Mouse (Mus musculus): ENCODE results near the gene Plxna4. TPM values are rescaled to one million over a fixed set of nuclear protein-coding genes. Genes with fewer than 3 reads are reported as not detected.

Gene Plxna4
- polyA plus RNA-seq, 1 experiment = 0.36 TPM

- peaks cover 7% of the 10 kb centered on the region; the same call in 1 of the 2 replicates for H3K4me1 ChIP-seq (ENCODE audit: control insufficient read depth, insufficient read depth, insufficient read length, low read length)
- no peak overlapping the region for H3K27ac ChIP-seq (replicated peaks; ENCODE audit: low read depth, low read length)
- H3K4me3 ChIP-seq (ENCODE audit: insufficient read depth, low read depth, low read length) = no peak overlapping the region
Observed at GRCm38 (mm10) chr6:32384937-32385336, 203.1 kb downstream of the Plxna4 start.

DNA sequence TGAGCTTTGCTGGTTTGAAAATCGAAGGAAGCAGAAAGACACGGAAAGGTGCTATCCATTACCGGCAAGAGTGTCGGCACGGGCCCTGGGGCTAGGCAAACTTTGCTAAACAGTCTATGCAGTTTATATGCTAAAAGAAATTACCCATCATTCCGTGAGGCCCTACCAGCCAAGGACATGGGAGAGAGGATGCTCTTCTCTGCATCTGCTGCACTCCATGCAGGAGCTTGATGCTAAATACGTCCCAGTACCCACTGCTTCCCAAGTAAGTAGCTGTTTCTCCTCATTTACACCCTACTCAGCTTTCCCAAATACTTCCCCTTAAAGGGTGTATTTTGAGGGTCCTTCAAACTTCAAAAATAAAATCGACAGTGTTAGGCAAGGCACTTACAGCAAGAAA, 203.6 kb downstream of the Plxna4 start:
- Histone ChIP-seq H3K4me3 (ENCODE audit: insufficient read depth, low read depth, low read length) (no peak overlapping the region), H3K27ac (replicated peaks; ENCODE audit: low read depth, low read length) (no peak overlapping the region), H3K4me1 (ENCODE audit: control insufficient read depth, insufficient read depth, insufficient read length, low read length) (peaks cover 7% of the 10 kb centered on the region; the same call in 1 of the 2 replicates)

GRCm38 (mm10) chr6:32381516-32381915, 206.5 kb downstream of the Plxna4 start:
- H3K4me1 ChIP-seq (ENCODE audit: control insufficient read depth, insufficient read depth, insufficient read length, low read length) = no peaks in the 10 kb centered on the region
- H3K4me3 ChIP-seq (ENCODE audit: insufficient read depth, low read depth, low read length) = no peak overlapping the region
- H3K27ac ChIP-seq (replicated peaks; ENCODE audit: low read depth, low read length) = no peak overlapping the region

DNA sequence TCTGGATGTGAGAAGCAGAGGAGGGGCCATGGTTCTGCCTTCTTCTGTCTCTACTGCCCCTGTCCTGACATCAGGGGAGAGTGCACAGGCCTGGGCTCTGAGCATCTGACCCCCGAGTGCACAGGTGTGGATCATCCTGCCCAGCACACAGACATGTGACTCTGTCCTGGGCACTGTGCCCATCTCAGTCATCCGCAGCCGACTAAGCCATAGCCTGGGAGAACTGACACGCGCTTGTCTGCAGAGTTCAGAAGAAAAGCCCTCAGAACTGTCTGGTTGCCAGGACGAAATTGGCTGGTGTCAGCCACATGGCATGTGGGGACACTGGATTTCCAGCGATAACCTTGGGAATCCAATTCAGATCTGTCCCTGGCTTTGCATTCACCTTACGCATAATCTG, 210.8 kb downstream of the Plxna4 start:
- no peak overlapping the region for H3K4me3 ChIP-seq (ENCODE audit: insufficient read depth, low read depth, low read length)
- H3K4me1 ChIP-seq (ENCODE audit: control insufficient read depth, insufficient read depth, insufficient read length, low read length) = no peaks in the 10 kb centered on the region
- H3K27ac ChIP-seq (replicated peaks; ENCODE audit: low read depth, low read length) = no peak overlapping the region

DNA sequence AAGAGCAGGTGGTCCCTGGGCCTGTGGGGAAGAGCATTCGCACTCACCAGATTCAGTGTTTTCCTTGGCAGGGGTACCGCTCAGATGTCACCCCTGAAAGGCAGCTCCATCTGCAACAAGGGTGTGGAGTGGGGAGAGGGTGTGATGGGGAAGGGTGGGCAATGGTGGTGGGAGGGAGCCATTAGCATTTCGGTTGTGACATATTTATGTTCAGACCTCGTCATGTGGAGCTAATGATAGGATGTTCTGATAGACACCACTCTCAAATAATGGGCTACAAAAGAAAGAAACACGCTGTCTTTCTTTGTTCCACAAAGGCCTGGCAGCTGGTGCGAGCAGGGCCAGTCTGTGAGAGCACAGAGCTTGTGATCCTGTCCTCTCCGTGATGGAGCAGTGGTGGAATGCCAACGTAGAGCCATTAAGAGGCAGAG, 214.0 kb downstream of the Plxna4 start:
- H3K4me3 ChIP-seq (ENCODE audit: insufficient read depth, low read depth, low read length) = no peak overlapping the region
- no peak overlapping the region for H3K27ac ChIP-seq (replicated peaks; ENCODE audit: low read depth, low read length)
- H3K4me1 ChIP-seq (ENCODE audit: control insufficient read depth, insufficient read depth, insufficient read length, low read length) = no peaks in the 10 kb centered on the region

- Histone ChIP-seq H3K4me1 (ENCODE audit: control insufficient read depth, insufficient read depth, insufficient read length, low read length) (no peaks in the 10 kb centered on the region), H3K27ac (replicated peaks; ENCODE audit: low read depth, low read length) (no peak overlapping the region), H3K4me3 (ENCODE audit: insufficient read depth, low read depth, low read length) (no peak overlapping the region)
Observed at GRCm38 (mm10) chr6:32369092-32369491, 218.9 kb downstream of the Plxna4 start.

GRCm38 (mm10) chr6:32368408-32368807, 219.6 kb downstream of the Plxna4 start:
- Histone ChIP-seq H3K4me1 (ENCODE audit: control insufficient read depth, insufficient read depth, insufficient read length, low read length) (no peaks in the 10 kb centered on the region), H3K4me3 (ENCODE audit: insufficient read depth, low read depth, low read length) (no peak overlapping the region), H3K27ac (replicated peaks; ENCODE audit: low read depth, low read length) (no peak overlapping the region)

DNA sequence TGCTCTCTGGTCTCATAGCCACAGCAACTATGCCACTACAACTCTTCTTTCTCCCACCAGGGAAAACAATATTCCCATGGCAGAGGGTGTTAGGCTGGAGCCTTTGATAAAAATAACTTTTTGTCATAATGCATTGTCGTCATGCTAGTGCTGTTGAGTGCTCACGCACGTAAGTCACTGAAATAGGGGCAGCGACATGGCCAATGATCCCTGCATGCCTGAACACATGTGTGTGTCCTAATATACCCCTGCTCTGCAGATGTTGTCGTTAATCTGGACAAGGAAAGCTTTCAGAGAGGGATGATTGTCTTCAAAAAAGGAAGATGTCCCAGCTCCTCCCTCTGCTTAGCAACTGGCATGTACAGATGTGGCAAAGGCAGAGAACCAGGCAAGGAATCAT, 223.1 kb downstream of the Plxna4 start:
- Histone ChIP-seq H3K4me1 (ENCODE audit: control insufficient read depth, insufficient read depth, insufficient read length, low read length) (no peaks in the 10 kb centered on the region), H3K4me3 (ENCODE audit: insufficient read depth, low read depth, low read length) (no peak overlapping the region), H3K27ac (replicated peaks; ENCODE audit: low read depth, low read length) (no peak overlapping the region)

- Histone ChIP-seq H3K4me3 (ENCODE audit: insufficient read depth, low read depth, low read length) (no peak overlapping the region), H3K27ac (replicated peaks; ENCODE audit: low read depth, low read length) (no peak overlapping the region), H3K4me1 (ENCODE audit: control insufficient read depth, insufficient read depth, insufficient read length, low read length) (no peaks in the 10 kb centered on the region)
Observed at GRCm38 (mm10) chr6:32363489-32364068, 224.4 kb downstream of the Plxna4 start.

- Histone ChIP-seq H3K4me3 (ENCODE audit: insufficient read depth, low read depth, low read length) (no peak overlapping the region), H3K27ac (replicated peaks; ENCODE audit: low read depth, low read length) (no peak overlapping the region), H3K4me1 (ENCODE audit: control insufficient read depth, insufficient read depth, insufficient read length, low read length) (no peaks in the 10 kb centered on the region)
Observed at GRCm38 (mm10) chr6:32362421-32362820, 225.6 kb downstream of the Plxna4 start.

GRCm38 (mm10) chr6:32359675-32360074, 228.3 kb downstream of the Plxna4 start:
- H3K4me3 ChIP-seq (ENCODE audit: insufficient read depth, low read depth, low read length) = no peak overlapping the region
- no peak overlapping the region for H3K27ac ChIP-seq (replicated peaks; ENCODE audit: low read depth, low read length)
- no peaks in the 10 kb centered on the region; the same call in 1 of the 2 replicates for H3K4me1 ChIP-seq (ENCODE audit: control insufficient read depth, insufficient read depth, insufficient read length, low read length)

DNA sequence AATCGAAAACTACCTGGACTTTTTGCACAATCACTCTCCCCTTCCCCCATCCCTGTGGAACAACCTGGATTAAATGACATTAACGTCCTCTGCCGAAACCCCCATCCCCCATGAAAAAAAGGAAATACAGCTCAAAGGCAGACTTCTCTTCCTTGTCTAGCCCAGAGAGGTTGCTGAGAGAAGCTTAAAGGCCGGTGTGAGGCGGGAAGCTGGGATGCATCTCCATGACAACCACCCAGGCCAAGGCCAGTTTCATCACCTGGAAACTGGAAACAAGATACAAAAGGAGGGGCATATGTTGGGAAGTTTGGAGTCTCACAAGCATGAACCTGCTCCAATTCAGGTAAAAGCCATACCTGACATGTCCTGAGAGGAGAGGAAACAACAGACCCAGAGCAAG, 230.5 kb downstream of the Plxna4 start:
- H3K27ac ChIP-seq (replicated peaks; ENCODE audit: low read depth, low read length) = no peak overlapping the region
- no peaks in the 10 kb centered on the region; the same call in 1 of the 2 replicates for H3K4me1 ChIP-seq (ENCODE audit: control insufficient read depth, insufficient read depth, insufficient read length, low read length)
- no peak overlapping the region for H3K4me3 ChIP-seq (ENCODE audit: insufficient read depth, low read depth, low read length)

DNA sequence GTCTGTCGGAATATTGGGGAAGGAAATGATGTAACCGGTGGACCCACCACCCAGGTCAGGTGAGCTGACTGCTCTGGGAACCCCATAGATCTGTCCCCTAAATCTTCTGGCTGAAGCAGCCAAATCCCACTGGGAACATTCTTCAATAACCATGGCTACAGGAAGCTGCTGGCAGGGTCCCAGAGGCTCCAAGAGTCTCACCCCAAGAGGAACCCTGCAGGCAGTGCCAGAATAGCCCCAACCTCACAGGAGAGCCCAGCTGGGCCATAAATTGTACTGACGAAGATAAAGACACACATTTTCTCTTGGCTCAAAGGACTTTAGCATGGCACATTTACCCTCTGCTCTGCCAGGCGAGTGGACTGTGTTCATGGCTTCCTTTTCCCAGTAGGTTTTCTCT, 232.4 kb downstream of the Plxna4 start:
- no peaks in the 10 kb centered on the region; the same call in 1 of the 2 replicates for H3K4me1 ChIP-seq (ENCODE audit: control insufficient read depth, insufficient read depth, insufficient read length, low read length)
- no peak overlapping the region for H3K4me3 ChIP-seq (ENCODE audit: insufficient read depth, low read depth, low read length)
- H3K27ac ChIP-seq (replicated peaks; ENCODE audit: low read depth, low read length) = no peak overlapping the region

DNA sequence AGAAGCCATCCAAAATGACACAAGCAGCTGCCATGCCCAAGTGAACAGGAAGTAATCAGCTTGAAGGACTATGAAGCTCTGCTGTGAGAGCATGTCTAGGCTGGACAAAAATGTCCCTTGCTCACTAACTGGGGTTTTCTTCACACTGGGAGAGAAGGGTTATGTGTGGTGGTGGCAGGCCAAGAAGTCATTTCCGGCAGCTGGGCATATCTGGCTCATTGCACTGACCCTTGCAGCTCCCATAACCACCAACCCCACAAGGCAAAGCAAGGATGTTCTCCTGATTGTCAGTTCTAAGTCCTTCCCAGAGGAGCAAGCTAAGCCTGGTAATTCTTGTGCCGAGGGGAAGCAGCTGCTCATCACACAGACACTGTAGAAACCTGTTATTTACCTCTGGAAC, 239.0 kb downstream of the Plxna4 start:
- no peaks in the 10 kb centered on the region; the same call in 1 of the 2 replicates for H3K4me1 ChIP-seq (ENCODE audit: control insufficient read depth, insufficient read depth, insufficient read length, low read length)
- H3K27ac ChIP-seq (replicated peaks; ENCODE audit: low read depth, low read length) = no peak overlapping the region
- H3K4me3 ChIP-seq (ENCODE audit: insufficient read depth, low read depth, low read length) = no peak overlapping the region

DNA sequence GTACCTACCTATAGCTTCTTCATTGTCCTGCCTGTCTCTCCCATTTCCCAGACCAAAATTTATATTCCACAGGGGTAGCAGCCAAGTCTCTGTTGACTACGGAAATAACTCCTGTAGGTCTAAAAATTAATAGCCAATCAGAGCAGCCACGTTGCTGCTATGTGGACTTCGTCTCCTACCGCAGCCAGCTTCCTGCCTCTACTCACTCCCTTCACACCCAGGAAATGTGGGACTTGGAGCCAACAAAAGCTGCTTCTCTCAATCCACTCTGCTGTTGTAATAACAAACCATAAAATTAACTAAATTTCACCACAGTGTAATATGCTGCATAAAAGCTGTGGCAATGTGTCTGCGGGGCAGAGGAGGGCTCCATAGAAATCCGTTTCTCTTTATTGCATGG, 239.9 kb downstream of the Plxna4 start:
- Histone ChIP-seq H3K27ac (replicated peaks; ENCODE audit: low read depth, low read length) (no peak overlapping the region), H3K4me3 (ENCODE audit: insufficient read depth, low read depth, low read length) (no peak overlapping the region), H3K4me1 (ENCODE audit: control insufficient read depth, insufficient read depth, insufficient read length, low read length) (no peaks in the 10 kb centered on the region; the same call in 1 of the 2 replicates)

- no peaks in the 10 kb centered on the region; the same call in 1 of the 2 replicates for H3K4me1 ChIP-seq (ENCODE audit: control insufficient read depth, insufficient read depth, insufficient read length, low read length)
- H3K27ac ChIP-seq (replicated peaks; ENCODE audit: low read depth, low read length) = no peak overlapping the region
- H3K4me3 ChIP-seq (ENCODE audit: insufficient read depth, low read depth, low read length) = no peak overlapping the region
Observed at GRCm38 (mm10) chr6:32346015-32346414, 242.0 kb downstream of the Plxna4 start.

All from brown adipose tissue, adult 24 weeks (tissue).